Mouse (Mus musculus): ENCODE measurements at regions not wholly inside any gene's neighbourhood (a gene's known extent, or its start where the extent isn't known, plus 50 kb on each side); places are given as distances from the start of the nearest gene placed in this dataset.

- no peak for DNase-seq (ENCODE audit: low spot score)
Observed at GRCm38 (mm10) chr3:39062415-39062814, 175.7 kb downstream of the Fat4 start.

GRCm38 (mm10) chr3:39065457-39065856, 178.7 kb downstream of the Fat4 start:
- DNase-seq (ENCODE audit: low spot score): no peak

- no peak for DNase-seq (ENCODE audit: low spot score)
Observed at GRCm38 (mm10) chr3:39069011-39069410, 182.3 kb downstream of the Fat4 start.

GRCm38 (mm10) chr3:39082678-39083270, 196.0 kb downstream of the Fat4 start:
- DNase-seq (ENCODE audit: low spot score): no peak

- DNase-seq (ENCODE audit: low spot score): no peak
Observed at GRCm38 (mm10) chr3:39088948-39089347, 202.2 kb downstream of the Fat4 start.

- no peak for DNase-seq (ENCODE audit: low spot score)
Observed at GRCm38 (mm10) chr3:39102324-39102723, 215.6 kb downstream of the Fat4 start.

GRCm38 (mm10) chr3:39109756-39110392, 223.1 kb downstream of the Fat4 start:
- no peak for DNase-seq (ENCODE audit: low spot score)

- DNase-seq (ENCODE audit: low spot score): no peak
Observed at GRCm38 (mm10) chr3:39114056-39114455, 227.3 kb downstream of the Fat4 start.

GRCm38 (mm10) chr3:39114826-39115225, 228.1 kb downstream of the Fat4 start:
- peak; percentile 74 for DNase-seq (ENCODE audit: low spot score)

- DNase-seq (ENCODE audit: low spot score): peak; percentile 60
Observed at GRCm38 (mm10) chr3:39115441-39115840, 228.7 kb downstream of the Fat4 start.

- peak; percentile 44 for DNase-seq (ENCODE audit: low spot score)
Observed at GRCm38 (mm10) chr3:39122250-39122649, 235.5 kb downstream of the Fat4 start.

GRCm38 (mm10) chr3:39130532-39130931, 243.8 kb downstream of the Fat4 start:
- no peak for DNase-seq (ENCODE audit: low spot score)

- no peak for DNase-seq (ENCODE audit: low spot score)
Observed at GRCm38 (mm10) chr3:39165006-39165667, 278.4 kb downstream of the Fat4 start.

GRCm38 (mm10) chr3:39182646-39183045, 295.9 kb downstream of the Fat4 start:
- DNase-seq (ENCODE audit: low spot score): no peak

GRCm38 (mm10) chr3:39195102-39195501, 308.4 kb downstream of the Fat4 start:
- no peak for DNase-seq (ENCODE audit: low spot score)

GRCm38 (mm10) chr3:39202662-39203061, 315.9 kb downstream of the Fat4 start:
- no peak for DNase-seq (ENCODE audit: low spot score)

GRCm38 (mm10) chr3:39208651-39209050, 321.9 kb downstream of the Fat4 start:
- no peak for DNase-seq (ENCODE audit: low spot score)

- no peak for DNase-seq (ENCODE audit: low spot score)
Observed at GRCm38 (mm10) chr3:39209382-39210165, 322.8 kb downstream of the Fat4 start.

GRCm38 (mm10) chr3:39211670-39212069, 324.9 kb downstream of the Fat4 start:
- no peak for DNase-seq (ENCODE audit: low spot score)

GRCm38 (mm10) chr3:39220011-39220706, 333.4 kb downstream of the Fat4 start:
- peak; percentile 68 for DNase-seq (ENCODE audit: low spot score)

GRCm38 (mm10) chr3:39220707-39221034, 333.9 kb downstream of the Fat4 start:
- DNase-seq (ENCODE audit: low spot score): peak; percentile 48

GRCm38 (mm10) chr3:39222059-39222458, 335.3 kb downstream of the Fat4 start:
- no peak for DNase-seq (ENCODE audit: low spot score)

Measured in retina, embryonic 14.5 days (tissue).